Comparison of ENCODE assay signal across 9 mouse cellular contexts in genomic region chr19:5780203-5780602, GRCm38 (mm10). TPM values are rescaled to one million over a fixed set of nuclear protein-coding genes. Genes with fewer than 3 reads are reported as not detected.
DNase-seq lines count a peak whose midpoint lies in the region; ATAC-seq and TF ChIP-seq lines count a peak whose summit lies in the region.
"Had no signal": no experiment of that assay in that cellular context is flagged by ENCODE, and none has a peak within 500 bp of the region (broad histone marks: within the 10 kb centered on the region; RNA-seq: fewer than 3 reads in every experiment).

No protein-coding gene starts in this region.

- H3K36me3 ChIP-seq in intestine, postnatal 0 days (ENCODE audit: control insufficient read depth, insufficient read depth) = no peaks in the 10 kb centered on the region
- H3K36me3 ChIP-seq in intestine, embryonic 16.5 days (ENCODE audit: control insufficient read depth, insufficient read depth, low read length) = no peaks in the 10 kb centered on the region
- H3K36me3 ChIP-seq in MEL (ENCODE audit: control insufficient read depth in 1 of 2, insufficient read depth in 2 of 2, low read length in 2 of 2) = no peaks in the 10 kb centered on the region
- no peaks in the 10 kb centered on the region for H3K36me3 ChIP-seq in thymus, adult 2 months (ENCODE audit: control insufficient read depth, insufficient read depth, low read length)
- H3K36me3 ChIP-seq: limb, embryonic 15.5 days had no signal

- WGBS in intestine, postnatal 0 days = 61% methylated on average over 7 of the region's 7 CpGs
- 62% methylated on average over 7 of the region's 7 CpGs for WGBS in intestine, embryonic 16.5 days
- whole genome bisulfite sequencing in lung, adult 2 months = 57% methylated on average over 7 of the region's 7 CpGs
- WGBS in thymus, adult 2 months = 83% methylated on average over 7 of the region's 7 CpGs

- H3K27ac ChIP-seq in intestine, postnatal 0 days (ENCODE audit: low read depth, low read length) = no peak overlapping the region
- H3K27ac ChIP-seq in intestine, embryonic 16.5 days (ENCODE audit: low read length) = no peak overlapping the region
- H3K27ac ChIP-seq in MEL (ENCODE audit: control insufficient read depth, low read depth, low read length) = no peak overlapping the region
- H3K27ac ChIP-seq in thymus, adult 2 months (ENCODE audit: control insufficient read depth, insufficient read depth, low read length) = no peak overlapping the region
- H3K27ac ChIP-seq: limb, embryonic 15.5 days had no signal

- H3K4me1 ChIP-seq in intestine, postnatal 0 days (replicated peaks; ENCODE audit: control insufficient read depth, insufficient read depth, low read length) = no peaks in the 10 kb centered on the region
- no peaks in the 10 kb centered on the region for H3K4me1 ChIP-seq in intestine, embryonic 16.5 days (ENCODE audit: control insufficient read depth, insufficient read depth, low read length)
- H3K4me1 ChIP-seq in MEL (ENCODE audit: control insufficient read depth in 1 of 2, insufficient read depth in 2 of 2, low read length in 2 of 2) = 0 out of 4 replicates have a peak, but pooled peaks cover 0 to 3% of the 10 kb centered on the region in 2 experiments
- no peaks in the 10 kb centered on the region for H3K4me1 ChIP-seq in lung, adult 2 months (ENCODE audit: control insufficient read depth, insufficient read depth, low read length)
- H3K4me1 ChIP-seq in thymus, adult 2 months (replicated peaks; ENCODE audit: control insufficient read depth, insufficient read depth, low read length) = no peaks in the 10 kb centered on the region
- H3K4me1 ChIP-seq: limb, embryonic 15.5 days had no signal

- no peak overlapping the region for H3K4me2 ChIP-seq in intestine, postnatal 0 days (replicated peaks; ENCODE audit: low read depth)
- H3K4me2 ChIP-seq in intestine, embryonic 16.5 days (ENCODE audit: low read depth, low read length) = no peak overlapping the region
- H3K4me2 ChIP-seq: limb, embryonic 15.5 days had no signal

- H3K9ac ChIP-seq in intestine, postnatal 0 days (ENCODE audit: low read depth, low read length) = no peak overlapping the region
- H3K9ac ChIP-seq in intestine, embryonic 16.5 days (ENCODE audit: low read depth, low read length) = no peak overlapping the region
- H3K9ac ChIP-seq in MEL (ENCODE audit: control insufficient read depth, low read depth, low read length, poor library complexity, severe bottlenecking) = no peak overlapping the region
- H3K9ac ChIP-seq: limb, embryonic 15.5 days had no signal

- H3K79me2 ChIP-seq in MEL (ENCODE audit: control insufficient read depth, insufficient read depth, low read length, poor library complexity) = no peaks in the 10 kb centered on the region

- peak; percentile 72 for TF ChIP-seq CTCF in intestine, postnatal 0 days (IDR thresholded peaks at IDR 0.05; ENCODE audit: low read depth)
- TF ChIP-seq CTCF in MEL (IDR thresholded peaks at IDR 0.05 in 2 of 3, conservative IDR thresholded peaks at IDR 0.05 in 1 of 3; ENCODE audit: control insufficient read depth in 1 of 3, insufficient read depth in 1 of 3, low read depth in 2 of 3, low read length in 3 of 3, poor library complexity in 1 of 3, severe bottlenecking in 1 of 3) = peak; percentile 49 to 72 (median 55)
- peak; percentile 65 for TF ChIP-seq CTCF in lung, adult 2 months (IDR thresholded peaks at IDR 0.05; ENCODE audit: insufficient read depth, low read length)
- no peak for TF ChIP-seq CTCF in thymus, adult 2 months (IDR thresholded peaks at IDR 0.05; ENCODE audit: borderline replicate concordance, control insufficient read depth, extremely low read depth, insufficient read depth, low read length, poor library complexity)

- no peak for TF ChIP-seq POLR2A in MEL (IDR thresholded peaks at IDR 0.05; ENCODE audit: control insufficient read depth in 1 of 2, insufficient read depth in 1 of 2, low read depth in 1 of 2, low read length in 2 of 2, poor library complexity in 1 of 2)
- TF ChIP-seq POLR2A in lung, adult 2 months (IDR thresholded peaks at IDR 0.05; ENCODE audit: borderline replicate concordance, extremely low read depth, low read depth, low read length) = no peak
- no peak for TF ChIP-seq POLR2A in thymus, adult 2 months (IDR thresholded peaks at IDR 0.05; ENCODE audit: control insufficient read depth, extremely low read depth, insufficient read depth, low read length, poor library complexity)

- no peaks in the 10 kb centered on the region for H3K27me3 ChIP-seq in intestine, postnatal 0 days (replicated peaks; ENCODE audit: control insufficient read depth, insufficient read depth, low read length)
- no peaks in the 10 kb centered on the region for H3K27me3 ChIP-seq in intestine, embryonic 16.5 days (replicated peaks; ENCODE audit: control insufficient read depth, insufficient read depth, low read length)
- no peaks in the 10 kb centered on the region for H3K27me3 ChIP-seq in MEL (ENCODE audit: control insufficient read depth in 1 of 2, insufficient read depth in 2 of 2, low read length in 2 of 2)
- no peaks in the 10 kb centered on the region for H3K27me3 ChIP-seq in thymus, adult 2 months (ENCODE audit: control insufficient read depth, insufficient read depth, low read length)
- H3K27me3 ChIP-seq: limb, embryonic 15.5 days had no signal

- no peak for TF ChIP-seq EP300 in MEL (IDR thresholded peaks at IDR 0.05; ENCODE audit: low read depth in 1 of 2, low read length in 2 of 2)

- no peak for ATAC-seq in intestine, postnatal 0 days
- ATAC-seq in intestine, embryonic 16.5 days = no peak
- no peak for ATAC-seq in megakaryocyte-erythroid progenitor cell, adult 5-6 weeks (replicated peaks; ENCODE audit: low FRiP score, low TSS enrichment, poor library complexity, severe bottlenecking)

- TF ChIP-seq RAD21 in MEL (IDR thresholded peaks at IDR 0.05; ENCODE audit: low read depth, low read length) = peak; percentile 73

- no peak overlapping the region for H3K4me3 ChIP-seq in intestine, postnatal 0 days (ENCODE audit: low read depth, low read length)
- no peak overlapping the region for H3K4me3 ChIP-seq in intestine, embryonic 16.5 days (ENCODE audit: low read length)
- H3K4me3 ChIP-seq in MEL (ENCODE audit: control insufficient read depth in 1 of 2, insufficient read depth in 1 of 2, low read depth in 2 of 2, low read length in 2 of 2) = no peak overlapping the region
- no peak overlapping the region for H3K4me3 ChIP-seq in lung, adult 2 months (replicated peaks; ENCODE audit: extremely low read depth, low read depth, low read length)
- H3K4me3 ChIP-seq in thymus, adult 2 months (ENCODE audit: control insufficient read depth, insufficient read depth, low read length) = no peak overlapping the region
- H3K4me3 ChIP-seq: limb, embryonic 15.5 days had no signal

- peak; percentile 50 to 74 for DNase-seq in adrenal gland, adult (ENCODE audit: inconsistent age in 2 of 2, low spot score in 1 of 2)
- DNase-seq in adrenal gland, adult 2 months = no peak
- peak; percentile 47 for DNase-seq in MEL (ENCODE audit: low read depth, low spot score)
- peak; percentile 46 for DNase-seq in lung, adult 2 months
- DNase-seq in thymus, adult 2 months = no peak

- no peaks in the 10 kb centered on the region for H3K9me3 ChIP-seq in intestine, postnatal 0 days (ENCODE audit: control insufficient read depth)
- H3K9me3 ChIP-seq in intestine, embryonic 16.5 days (ENCODE audit: control insufficient read depth, low read length) = no peaks in the 10 kb centered on the region
- H3K9me3 ChIP-seq in MEL (replicated peaks; ENCODE audit: insufficient read depth, low read length) = no peaks in the 10 kb centered on the region
- H3K9me3 ChIP-seq: limb, embryonic 15.5 days had no signal

RNA-seq across cellular contexts. Expression of gene Scyl1, which starts 9.0 kb away (rescaled TPM):
- 100 to 1,000 TPM; 106 to 109 TPM for total RNA-seq in adrenal gland, adult 2 months (2021)
- polyA plus RNA-seq in adrenal gland, adult 2 months (2012; rRNA removed) = 119 and 125 TPM in 2 replicates
- polyA plus RNA-seq in intestine, postnatal 0 days (2015; fragmentation: Nextera tagmentation; extraction: Ambion mirVana) = 43.8 and 48.8 TPM in 2 replicates
- polyA plus RNA-seq in intestine, embryonic 16.5 days (2015; fragmentation: Nextera tagmentation; extraction: Ambion mirVana) = 58.9 and 64.3 TPM in 2 replicates
- total RNA-seq in MEL (2012; rRNA removed) = 35.5 and 36.0 TPM in 2 replicates
- 10 to 100 TPM in 1 of 2 experiments, not detected in 1; 64.1 TPM for polyA plus RNA-seq in MEL (2012; ENCODE audit: insufficient read depth in 1 of 2, insufficient read length in 2 of 2, low read depth in 1 of 2, low replicate concordance in 2 of 2, missing spikeins in 1 of 2)
- polyA plus RNA-seq in lung, adult 2 months (2012; rRNA removed) = 113 and 116 TPM in 2 replicates
- 28.7 and 43.4 TPM in 2 replicates for total RNA-seq in megakaryocyte-erythroid progenitor cell, adult 5-6 weeks (2014; fragmentation: Nextera tagmentation)
- 20.2 and 23.1 TPM in 2 replicates for total RNA-seq in megakaryocyte-erythroid progenitor cell, adult 5-6 weeks (2017)
- polyA plus RNA-seq in thymus, adult 2 months (2012; rRNA removed) = 107 and 113 TPM in 2 replicates

RNA-seq across cellular contexts. Expression of gene Ltbp3, which starts 39.5 kb away (rescaled TPM):
- 100 to 1,000 TPM; 174 to 246 TPM for total RNA-seq in adrenal gland, adult 2 months (2021)
- polyA plus RNA-seq in adrenal gland, adult 2 months (2012; rRNA removed) = 737 and 768 TPM in 2 replicates
- polyA plus RNA-seq in intestine, postnatal 0 days (2015; fragmentation: Nextera tagmentation; extraction: Ambion mirVana) = 11.9 and 15.6 TPM in 2 replicates
- 14.0 and 20.8 TPM in 2 replicates for polyA plus RNA-seq in intestine, embryonic 16.5 days (2015; fragmentation: Nextera tagmentation; extraction: Ambion mirVana)
- total RNA-seq in MEL (2012; rRNA removed) = 0.39 TPM in 1 of 2 replicates, not detected in the other
- polyA plus RNA-seq in MEL (2012; ENCODE audit: insufficient read depth in 1 of 2, insufficient read length in 2 of 2, low read depth in 1 of 2, low replicate concordance in 2 of 2, missing spikeins in 1 of 2) = not detected
- polyA plus RNA-seq in lung, adult 2 months (2012; rRNA removed) = 236 and 238 TPM in 2 replicates
- total RNA-seq in megakaryocyte-erythroid progenitor cell, adult 5-6 weeks (2014; fragmentation: Nextera tagmentation) = 3.5 and 4.4 TPM in 2 replicates
- total RNA-seq in megakaryocyte-erythroid progenitor cell, adult 5-6 weeks (2017) = 3.4 TPM in 2 replicates
- 29.5 and 37.7 TPM in 2 replicates for polyA plus RNA-seq in thymus, adult 2 months (2012; rRNA removed)

RNA-seq across cellular contexts. Expression of gene Fam89b, which starts 50.8 kb away (rescaled TPM):
- 10 to 100 TPM; 58.1 to 68.4 TPM for total RNA-seq in adrenal gland, adult 2 months (2021)
- 443 and 466 TPM in 2 replicates for polyA plus RNA-seq in adrenal gland, adult 2 months (2012; rRNA removed)
- polyA plus RNA-seq in intestine, postnatal 0 days (2015; fragmentation: Nextera tagmentation; extraction: Ambion mirVana) = 48.5 and 48.9 TPM in 2 replicates
- polyA plus RNA-seq in intestine, embryonic 16.5 days (2015; fragmentation: Nextera tagmentation; extraction: Ambion mirVana) = 56.6 and 57.8 TPM in 2 replicates
- 29.6 and 35.9 TPM in 2 replicates for total RNA-seq in MEL (2012; rRNA removed)
- polyA plus RNA-seq in MEL (2012; ENCODE audit: insufficient read depth in 1 of 2, insufficient read length in 2 of 2, low read depth in 1 of 2, low replicate concordance in 2 of 2, missing spikeins in 1 of 2) = 10 to 100 TPM in 1 of 2 experiments, not detected in 1; 60.2 TPM
- 231 and 234 TPM in 2 replicates for polyA plus RNA-seq in lung, adult 2 months (2012; rRNA removed)
- total RNA-seq in megakaryocyte-erythroid progenitor cell, adult 5-6 weeks (2014; fragmentation: Nextera tagmentation) = 34.3 and 35.1 TPM in 2 replicates
- 12.5 and 13.3 TPM in 2 replicates for total RNA-seq in megakaryocyte-erythroid progenitor cell, adult 5-6 weeks (2017)
- polyA plus RNA-seq in thymus, adult 2 months (2012; rRNA removed) = 300 and 312 TPM in 2 replicates

RNA-seq across cellular contexts. Expression of gene Ehbp1l1, which starts 54.1 kb away (rescaled TPM):
- total RNA-seq in adrenal gland, adult 2 months (2021) = 10 to 100 TPM; 30.3 to 31.6 TPM
- polyA plus RNA-seq in adrenal gland, adult 2 months (2012; rRNA removed) = 47.6 and 49.2 TPM in 2 replicates
- polyA plus RNA-seq in intestine, postnatal 0 days (2015; fragmentation: Nextera tagmentation; extraction: Ambion mirVana) = 49.8 and 51.0 TPM in 2 replicates
- polyA plus RNA-seq in intestine, embryonic 16.5 days (2015; fragmentation: Nextera tagmentation; extraction: Ambion mirVana) = 48.6 and 49.7 TPM in 2 replicates
- 60.6 and 63.2 TPM in 2 replicates for total RNA-seq in MEL (2012; rRNA removed)
- 100 to 1,000 TPM in 1 of 2 experiments, 10 to 100 TPM in 1; 77.3 to 113 TPM for polyA plus RNA-seq in MEL (2012; ENCODE audit: insufficient read depth in 1 of 2, insufficient read length in 2 of 2, low read depth in 1 of 2, low replicate concordance in 2 of 2, missing spikeins in 1 of 2)
- polyA plus RNA-seq in lung, adult 2 months (2012; rRNA removed) = 64.4 and 73.8 TPM in 2 replicates
- total RNA-seq in megakaryocyte-erythroid progenitor cell, adult 5-6 weeks (2014; fragmentation: Nextera tagmentation) = 43.9 and 46.1 TPM in 2 replicates
- total RNA-seq in megakaryocyte-erythroid progenitor cell, adult 5-6 weeks (2017) = 42.4 and 43.6 TPM in 2 replicates
- 55.6 and 61.8 TPM in 2 replicates for polyA plus RNA-seq in thymus, adult 2 months (2012; rRNA removed)

Comparison
In these comparisons a context has a peak if more than half of its experiments do, and no peak if none do; other contexts are left out.
1. DNase-seq: peak in adrenal gland, adult (2 of 2), MEL (single experiment) and lung, adult 2 months (single experiment); none in adrenal gland, adult 2 months (single experiment) and thymus, adult 2 months (single experiment).
2. RNA of gene Ltbp3, which starts 39.5 kb away (polyA plus RNA-seq): 737 to 768 TPM in adrenal gland, adult 2 months, 236 to 238 TPM in lung, adult 2 months, 29.5 to 37.7 TPM in thymus, adult 2 months, 14.0 to 20.8 TPM in intestine, embryonic 16.5 days and 11.9 to 15.6 TPM in intestine, postnatal 0 days; not detected in MEL; every median in the first group is over 10 times any median in the second.